Mouse (Mus musculus): ENCODE data around the gene Tcirg1.

Tcirg1 gene

GRCm38 (mm10) chr19:3895171-3895631 is 11.7 kb downstream of the Tcirg1 start:
- DNase-seq: no peak

GRCm38 (mm10) chr19:3894294-3894693 is 12.6 kb downstream of the Tcirg1 start:
- no peak for DNase-seq

DNA sequence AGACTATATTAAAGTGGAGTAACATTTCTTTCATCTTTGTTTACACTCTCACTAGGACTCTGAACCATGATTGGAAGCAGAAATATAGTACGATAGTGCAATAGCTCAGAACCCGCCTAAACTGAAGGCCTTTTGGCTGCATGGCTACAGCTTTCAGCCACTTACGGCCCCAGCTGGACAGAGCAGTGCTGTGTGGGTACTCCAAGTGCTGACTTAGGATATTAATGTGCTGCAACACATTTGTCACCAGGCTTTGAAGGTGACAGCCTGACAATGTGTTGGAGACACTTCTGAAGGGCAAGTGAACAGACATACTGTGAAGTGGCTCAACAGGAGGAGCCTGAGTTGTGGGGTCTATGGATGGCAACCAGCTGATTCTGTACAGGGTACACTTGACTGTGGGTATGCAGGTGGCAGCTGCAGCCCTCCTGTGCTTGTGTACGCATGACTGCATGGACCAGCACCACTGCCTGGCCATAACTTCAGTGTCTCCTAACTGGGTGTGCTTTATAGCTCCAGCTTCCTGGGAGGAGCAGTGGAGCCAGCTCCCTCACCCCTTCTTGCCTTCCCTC is 13.3 kb downstream of the Tcirg1 start:
- DNase-seq: no peak

GRCm38 (mm10) chr19:3890181-3890580 is 16.8 kb downstream of the Tcirg1 start:
- no peak for DNase-seq

GRCm38 (mm10) chr19:3889096-3889495 is 17.8 kb downstream of the Tcirg1 start:
- DNase-seq: no peak

DNA sequence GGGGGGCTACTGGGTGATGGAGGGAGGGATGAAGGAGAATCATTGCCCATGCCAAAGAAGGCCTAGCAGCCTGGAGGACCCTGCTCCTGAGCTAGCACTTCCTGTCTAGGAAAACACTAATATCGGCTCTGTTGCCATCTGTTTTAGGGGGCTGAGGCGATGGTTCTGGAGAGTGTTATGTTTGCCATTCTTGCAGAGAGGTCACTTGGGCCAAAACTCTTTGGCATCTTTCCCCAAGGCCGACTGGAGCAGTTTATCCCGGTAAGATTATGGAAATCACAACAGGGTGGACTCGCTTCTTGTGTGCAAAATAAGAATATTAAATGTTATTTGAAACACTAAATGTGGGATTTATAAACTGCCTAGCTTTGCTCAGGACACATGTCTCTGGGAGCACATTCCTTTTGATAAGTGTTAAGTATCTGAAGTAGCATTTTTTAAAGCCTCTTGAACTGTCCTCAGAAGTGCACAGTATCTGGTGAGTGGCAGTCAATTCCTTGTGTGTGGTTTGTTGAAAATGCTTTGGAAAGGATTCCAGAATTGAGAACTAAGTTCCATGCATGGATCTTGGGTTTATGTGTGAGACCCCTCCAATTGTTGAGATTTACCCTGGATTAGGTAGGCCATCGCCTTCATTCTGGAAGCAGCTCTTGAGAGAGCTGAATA is 22.5 kb downstream of the Tcirg1 start:
- DNase-seq: no peak

- DNase-seq: no peak
Observed at GRCm38 (mm10) chr19:3882214-3882613, 24.7 kb downstream of the Tcirg1 start.

- peak; percentile 66 for DNase-seq
Observed at GRCm38 (mm10) chr19:3880054-3880848, 26.7 kb downstream of the Tcirg1 start.

DNA sequence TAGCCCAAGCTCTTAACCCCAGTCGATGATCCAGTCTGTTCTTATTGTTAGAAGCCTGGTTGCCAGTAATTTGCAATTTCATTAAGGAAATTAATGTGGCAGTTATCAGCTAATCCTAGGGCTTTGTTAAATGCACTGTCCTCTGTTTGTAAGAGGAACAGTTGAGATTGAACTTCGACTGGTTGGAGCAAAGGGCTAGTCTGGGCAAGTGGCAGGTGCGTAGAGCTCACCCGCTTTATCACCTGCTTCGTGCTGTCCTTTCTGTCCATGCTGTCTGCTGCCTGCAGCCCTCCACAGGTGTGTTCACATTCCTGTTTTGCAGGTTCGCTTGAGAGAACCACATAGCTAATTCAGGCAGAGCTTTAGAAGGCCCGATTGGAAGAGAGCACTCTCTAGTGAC is 31.9 kb downstream of the Tcirg1 start:
- DNase-seq: no peak

DNA sequence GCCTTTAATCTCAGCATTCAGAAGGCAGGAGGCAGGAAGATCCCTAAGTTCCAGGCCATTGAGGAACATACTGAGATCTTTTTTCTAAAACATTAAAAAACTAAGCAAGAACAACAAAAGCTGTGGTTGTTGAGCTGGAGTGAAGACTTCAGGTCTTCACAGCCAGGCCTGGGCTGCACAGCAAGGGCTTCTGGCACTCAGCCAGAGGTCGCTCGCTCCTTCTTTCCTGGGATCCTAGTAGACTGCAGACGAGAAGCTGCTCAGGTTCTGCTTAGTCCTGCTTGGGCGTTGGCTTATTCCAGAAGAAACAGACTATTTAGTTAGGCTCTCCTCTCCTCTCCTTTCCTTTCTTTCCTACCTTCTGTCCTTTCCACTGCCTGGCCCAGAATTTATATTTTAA is 34.6 kb downstream of the Tcirg1 start:
- DNase-seq: peak; percentile 55

- DNase-seq: no peak
Observed at GRCm38 (mm10) chr19:3871468-3871867, 35.5 kb downstream of the Tcirg1 start.

DNA sequence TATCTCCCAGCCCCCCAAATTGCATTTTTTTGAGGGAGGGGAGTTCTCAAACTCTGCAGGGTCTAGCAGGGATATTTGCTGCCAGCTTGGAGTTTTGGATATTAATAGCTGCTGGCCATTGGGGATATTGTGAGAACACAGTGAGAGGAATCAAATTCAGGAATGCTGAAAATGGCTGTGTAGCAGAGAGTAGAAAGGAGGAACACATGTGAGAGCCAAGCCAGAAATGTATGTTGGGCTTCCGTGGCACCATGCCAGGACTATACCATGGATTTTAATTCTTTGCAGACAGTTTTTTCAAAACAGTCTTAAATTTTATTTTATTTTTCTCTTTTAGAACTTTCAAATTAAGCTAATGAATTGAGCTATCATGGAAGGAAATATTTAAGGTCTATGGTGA is 38.6 kb downstream of the Tcirg1 start:
- DNase-seq: no peak

DNA sequence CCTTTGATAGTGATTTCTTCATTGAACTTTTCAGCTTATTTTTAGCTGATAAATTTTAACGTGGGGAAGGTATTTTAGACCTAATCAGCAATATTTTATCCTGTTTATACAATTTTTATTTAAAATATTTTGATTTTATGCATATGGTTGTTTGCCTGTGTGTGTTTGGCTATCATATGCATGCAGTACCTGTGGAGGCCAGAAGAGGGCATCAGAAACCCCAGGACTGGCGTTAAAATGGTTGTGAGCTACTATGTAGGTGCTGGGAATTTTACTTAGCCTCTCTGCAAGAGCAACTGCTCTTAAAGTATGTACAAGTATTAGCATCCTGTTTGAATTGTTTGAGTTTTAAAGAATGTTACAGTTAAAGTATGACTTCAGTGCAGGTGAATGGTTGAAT is 42.0 kb downstream of the Tcirg1 start:
- no peak for DNase-seq

GRCm38 (mm10) chr19:3862713-3863112 is 44.2 kb downstream of the Tcirg1 start:
- DNase-seq: no peak

DNA sequence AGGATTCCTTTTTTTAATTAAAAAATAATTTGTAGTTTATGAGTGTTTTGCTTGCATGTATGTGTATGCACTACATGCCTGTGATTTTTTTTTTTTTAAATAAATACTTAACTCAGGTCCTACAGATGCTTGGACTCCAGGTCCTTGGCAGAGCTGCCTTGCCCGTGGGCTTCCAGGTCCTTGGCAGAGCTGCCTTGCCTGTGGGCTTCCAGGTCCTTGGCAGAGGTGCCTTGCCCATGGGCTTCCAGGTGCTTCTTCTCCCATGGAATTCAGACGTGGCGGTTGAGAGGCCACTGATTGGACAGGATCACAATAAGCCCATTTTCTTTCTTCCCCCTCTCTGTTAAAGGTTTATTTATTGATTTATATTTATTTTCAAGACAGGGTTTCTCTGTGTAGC is 49.7 kb downstream of the Tcirg1 start:
- no peak for DNase-seq

GRCm38 (mm10) chr19:3855601-3856000 is 51.3 kb downstream of the Tcirg1 start:
- peak; percentile 41 for DNase-seq

DNA sequence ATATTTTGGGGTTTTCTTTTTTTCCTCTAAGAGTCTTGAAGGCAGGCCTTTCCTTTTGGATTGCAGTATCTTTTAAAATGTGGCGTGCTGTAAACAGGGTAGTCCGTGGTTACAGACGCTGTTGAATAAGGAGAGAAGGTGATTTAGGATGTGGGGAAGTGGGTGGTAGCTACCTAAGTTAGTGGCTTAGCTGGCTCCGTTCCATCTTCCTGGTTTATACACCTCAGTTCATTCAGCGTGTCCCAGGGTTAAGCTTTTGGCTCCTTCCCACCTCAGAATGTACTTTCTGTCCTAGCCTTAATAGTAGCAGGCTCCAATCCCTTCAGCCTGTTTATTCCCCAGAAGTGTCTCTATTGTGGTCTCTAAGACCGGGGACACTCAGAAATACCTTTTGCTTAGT is 51.8 kb downstream of the Tcirg1 start:
- DNase-seq: peak; percentile 82

DNA sequence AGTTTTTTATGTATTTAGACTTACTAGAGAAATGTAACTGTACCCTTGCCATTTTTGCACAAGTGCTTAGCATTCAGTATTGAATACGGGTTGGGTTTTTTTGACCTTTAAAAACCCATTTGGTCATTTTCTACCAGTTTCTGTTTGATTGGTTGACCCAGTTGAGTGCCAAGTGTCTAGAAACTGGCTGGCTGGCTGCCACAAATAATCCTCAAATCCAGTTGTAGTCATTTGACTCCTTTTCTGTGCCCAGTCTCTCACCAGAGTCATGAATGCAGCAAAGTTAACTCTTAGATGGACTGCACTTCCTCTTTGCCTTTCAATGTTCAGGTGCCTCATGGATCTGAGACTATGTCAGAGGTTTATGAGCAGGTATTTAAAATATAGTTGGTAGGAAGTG is 53.0 kb downstream of the Tcirg1 start:
- peak; percentile 60 for DNase-seq

DNA sequence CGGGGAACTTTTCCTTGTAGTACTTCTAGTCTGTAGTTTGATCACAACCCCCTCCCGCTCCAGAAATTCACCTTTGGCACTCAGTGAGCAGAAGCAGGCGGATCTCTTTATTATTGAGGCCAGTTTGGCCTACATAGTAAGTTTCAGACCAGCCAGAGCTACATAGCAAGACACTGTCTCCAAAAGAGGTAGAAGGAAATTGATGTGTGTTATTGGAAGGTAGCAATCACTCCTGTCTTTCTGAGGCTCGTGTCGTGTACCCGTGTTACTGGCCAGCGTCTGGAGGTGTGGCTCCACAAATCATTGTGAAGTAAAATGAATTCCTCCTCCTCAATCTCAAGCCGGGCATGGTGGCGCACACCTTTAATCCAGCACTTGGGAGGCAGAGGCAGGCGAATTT is 53.8 kb downstream of the Tcirg1 start:
- no peak for DNase-seq

DNA sequence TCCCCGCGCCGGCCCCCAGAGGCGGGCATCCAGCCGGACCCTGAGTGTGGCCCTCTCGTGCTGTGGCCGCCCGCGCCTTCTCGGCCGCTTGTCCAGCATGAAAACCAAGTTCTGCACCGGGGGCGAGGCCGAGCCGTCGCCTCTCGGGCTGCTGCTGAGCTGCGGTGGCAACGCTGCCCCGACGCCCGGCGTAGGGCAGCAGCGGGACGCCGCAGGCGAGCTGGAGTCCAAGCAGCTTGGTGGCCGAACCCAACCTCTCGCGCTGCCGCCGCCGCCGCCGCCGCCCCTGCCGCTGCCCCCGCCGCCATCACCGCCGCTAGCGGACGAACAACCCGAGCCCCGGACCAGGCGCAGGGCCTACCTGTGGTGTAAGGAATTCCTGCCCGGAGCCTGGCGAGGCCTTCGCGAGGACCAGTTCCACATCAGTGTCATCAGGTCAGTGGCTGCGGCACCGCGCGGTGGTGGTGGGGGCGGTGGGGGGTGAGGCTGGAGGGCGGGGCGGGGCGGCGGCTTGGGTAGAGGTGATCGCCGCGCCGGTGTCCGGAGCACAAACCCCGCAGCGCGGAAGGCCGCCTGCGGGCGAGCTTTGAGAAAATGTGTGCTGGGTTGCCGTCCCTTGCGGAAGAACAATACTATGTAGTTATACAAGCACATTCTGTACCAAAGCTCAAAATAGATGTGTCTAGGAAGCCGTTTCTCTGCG is 54.8 kb downstream of the Tcirg1 start:
- DNase-seq: peak; percentile 44

- peak; percentile 96 for DNase-seq
Observed at GRCm38 (mm10) chr19:3851502-3851962, 55.4 kb downstream of the Tcirg1 start, which contains the start of gene Chka. Gene Chka, plus strand, starts transcription at chr19:3851773.

DNA sequence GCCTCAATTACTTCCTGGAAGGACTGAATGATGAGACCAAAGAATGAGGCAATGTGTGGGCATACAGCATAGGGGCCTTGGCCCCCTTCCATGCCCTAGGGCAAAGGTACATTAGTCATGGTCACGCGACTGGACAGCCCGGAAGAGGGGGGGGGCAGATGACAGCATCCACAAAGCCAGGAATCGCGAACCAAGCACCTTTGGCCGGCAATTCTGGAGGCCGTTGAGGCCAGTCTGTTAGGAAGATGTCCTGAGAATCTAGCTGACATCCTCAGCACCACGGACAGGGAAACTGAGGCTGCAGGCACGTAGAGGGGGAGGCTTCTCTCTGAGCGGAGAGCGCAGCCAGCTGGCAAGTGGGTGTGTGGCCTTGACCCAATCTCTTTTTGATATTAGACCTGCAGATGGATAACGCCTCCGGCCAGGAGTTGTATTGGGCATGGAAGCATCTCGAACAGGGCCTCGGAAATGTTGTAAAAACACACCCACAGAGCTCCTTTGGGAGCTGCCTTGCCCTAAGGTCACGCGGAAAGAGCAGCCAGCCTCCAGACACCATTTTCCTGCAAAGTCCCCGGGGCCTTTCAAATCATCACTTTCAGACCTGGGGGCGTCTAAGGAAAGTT is 56.0 kb downstream of the Tcirg1 start:
- DNase-seq: peak; percentile 92

GRCm38 (mm10) chr19:3850076-3850475 is 56.9 kb downstream of the Tcirg1 start:
- peak; percentile 40 for DNase-seq

Measured in kidney, adult 9 months (tissue).